ENCODE assay signal across 8 mouse cellular contexts in the genomic region with DNA sequence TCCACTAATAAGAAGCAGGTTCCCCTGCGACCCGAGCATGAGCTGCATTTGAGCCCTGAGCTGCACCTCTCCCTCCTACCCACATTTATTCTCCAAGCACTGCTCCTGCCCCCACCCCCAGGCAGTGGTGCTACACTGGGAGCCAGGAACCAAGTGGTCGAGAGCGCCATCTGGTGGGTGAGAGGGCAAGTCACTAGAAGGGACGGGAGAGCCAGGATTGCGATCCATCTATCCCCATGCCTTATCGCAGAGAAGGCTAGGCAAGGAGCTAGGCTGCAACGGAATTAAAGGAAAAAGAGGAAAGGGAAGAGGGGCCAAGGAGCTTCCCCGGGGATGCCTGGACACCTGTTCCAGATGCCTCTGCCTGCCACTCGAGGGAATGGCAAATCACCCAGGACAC.
A peak's percentile ranks its signal among the peaks of the same experiment; 100 is the strongest.
DNase-seq lines count a peak whose midpoint lies in the region; ATAC-seq lines count a peak whose summit lies in the region.

No protein-coding gene starts in this region.

- peak; percentile 79; the same call in 1 of the 2 replicates for ATAC-seq in hindbrain, embryonic 14.5 days (ENCODE audit: low FRiP score)
- ATAC-seq in megakaryocyte progenitor cell, adult 5-6 weeks (replicated peaks; ENCODE audit: poor library complexity) = peak; percentile 62

- H3K9me3 ChIP-seq in hindbrain, embryonic 14.5 days (ENCODE audit: control insufficient read depth, low read length) = no peaks in the 10 kb centered on the region

- no peaks in the 10 kb centered on the region for H3K4me1 ChIP-seq in hindbrain, embryonic 14.5 days (replicated peaks; ENCODE audit: control insufficient read depth, insufficient read depth, low read length)

- H3K27ac ChIP-seq in hindbrain, embryonic 14.5 days = no peak overlapping the region

- no peak overlapping the region for H3K4me2 ChIP-seq in hindbrain, embryonic 14.5 days (replicated peaks)

- 2% methylated on average over 10 of the region's 10 CpGs for WGBS in hindbrain, embryonic 14.5 days

- H3K4me3 ChIP-seq in hindbrain, embryonic 14.5 days (replicated peaks; ENCODE audit: low read length) = no peak overlapping the region

- H3K36me3 ChIP-seq in hindbrain, embryonic 14.5 days (replicated peaks; ENCODE audit: control insufficient read depth, insufficient read depth) = no peaks in the 10 kb centered on the region

- no peaks in the 10 kb centered on the region for H3K27me3 ChIP-seq in hindbrain, embryonic 14.5 days (ENCODE audit: control insufficient read depth, insufficient read depth, low read length)

- no peak overlapping the region for H3K9ac ChIP-seq in hindbrain, embryonic 14.5 days

- peak; percentile 88 for DNase-seq in NIH3T3 (ENCODE audit: low read depth)
- DNase-seq in cerebellum, adult 8-10 months = peak; percentile 91
- peak; percentile 77 for DNase-seq in forelimb bud, embryonic 11.5 days (ENCODE audit: low read depth, low spot score)
- DNase-seq in hindbrain, embryonic 14.5 days (ENCODE audit: low spot score) = peak; percentile 87
- peak; percentile 80 to 98 for DNase-seq in layer of hippocampus, postnatal 25 days (ENCODE audit: extremely low spot score in 1 of 2, low spot score in 1 of 2)
- DNase-seq in right cerebral cortex, postnatal 10 days (ENCODE audit: low spot score in 2 of 2) = peak; percentile 91 to 95
- DNase-seq in urinary bladder, postnatal 25 days (ENCODE audit: low spot score) = peak; percentile 83
